Mouse (Mus musculus): ENCODE measurements around the gene Ipo13.

The Ipo13 gene

GRCm38 (mm10) chr4:117878703-117879102 lies 36.1 kb downstream of the Ipo13 start:
- DNase-seq: no peak

GRCm38 (mm10) chr4:117878301-117878700 lies 36.5 kb downstream of the Ipo13 start:
- DNase-seq: no peak

GRCm38 (mm10) chr4:117873615-117874014 lies 41.2 kb downstream of the Ipo13 start:
- no peak for DNase-seq

- peak; percentile 75 for DNase-seq
These were observed 42.3 kb downstream of the Ipo13 start, which contains the start of gene Ccdc24 for GRCm38 (mm10) chr4:117872471-117872886. Ccdc24 (minus strand) TSS chr4:117872557.

- peak; percentile 72 for DNase-seq
These were observed 43.0 kb downstream of the Ipo13 start for GRCm38 (mm10) chr4:117871787-117872186.

- peak; percentile 50 for DNase-seq
These were observed 44.4 kb downstream of the Ipo13 start for GRCm38 (mm10) chr4:117870437-117870836.

GRCm38 (mm10) chr4:117869317-117869716 lies 45.5 kb downstream of the Ipo13 start:
- DNase-seq: no peak

- peak; percentile 77 for DNase-seq
These were observed 47.0 kb downstream of the Ipo13 start for GRCm38 (mm10) chr4:117867823-117868222.

GRCm38 (mm10) chr4:117867000-117867399 lies 47.8 kb downstream of the Ipo13 start:
- no peak for DNase-seq

- DNase-seq: peak; percentile 30
These were observed 48.7 kb downstream of the Ipo13 start for GRCm38 (mm10) chr4:117866083-117866482.

GRCm38 (mm10) chr4:117862823-117863222 lies 52.0 kb downstream of the Ipo13 start:
- peak; percentile 55 for DNase-seq

GRCm38 (mm10) chr4:117860570-117860969 lies 54.2 kb downstream of the Ipo13 start:
- no peak for DNase-seq

- DNase-seq: peak; percentile 80
These were observed 56.0 kb downstream of the Ipo13 start for GRCm38 (mm10) chr4:117858794-117859193.

- no peak for DNase-seq
These were observed 59.7 kb downstream of the Ipo13 start for GRCm38 (mm10) chr4:117855146-117855545.

- no peak for DNase-seq
These were observed 62.5 kb downstream of the Ipo13 start for GRCm38 (mm10) chr4:117852152-117852868.

GRCm38 (mm10) chr4:117850871-117851270 lies 63.9 kb downstream of the Ipo13 start:
- DNase-seq: no peak

- no peak for DNase-seq
These were observed 64.6 kb downstream of the Ipo13 start for GRCm38 (mm10) chr4:117850176-117850575.

GRCm38 (mm10) chr4:117849506-117849905 lies 65.3 kb downstream of the Ipo13 start:
- no peak for DNase-seq

- no peak for DNase-seq
These were observed 65.7 kb downstream of the Ipo13 start for GRCm38 (mm10) chr4:117849063-117849462.

- DNase-seq: no peak
These were observed 67.8 kb downstream of the Ipo13 start for GRCm38 (mm10) chr4:117847011-117847410.

GRCm38 (mm10) chr4:117846261-117846660 lies 68.5 kb downstream of the Ipo13 start:
- DNase-seq: no peak

GRCm38 (mm10) chr4:117845316-117845715 lies 69.5 kb downstream of the Ipo13 start:
- DNase-seq: no peak
